Mouse (Mus musculus): ENCODE results near the gene Ppp3r2.

DNA sequence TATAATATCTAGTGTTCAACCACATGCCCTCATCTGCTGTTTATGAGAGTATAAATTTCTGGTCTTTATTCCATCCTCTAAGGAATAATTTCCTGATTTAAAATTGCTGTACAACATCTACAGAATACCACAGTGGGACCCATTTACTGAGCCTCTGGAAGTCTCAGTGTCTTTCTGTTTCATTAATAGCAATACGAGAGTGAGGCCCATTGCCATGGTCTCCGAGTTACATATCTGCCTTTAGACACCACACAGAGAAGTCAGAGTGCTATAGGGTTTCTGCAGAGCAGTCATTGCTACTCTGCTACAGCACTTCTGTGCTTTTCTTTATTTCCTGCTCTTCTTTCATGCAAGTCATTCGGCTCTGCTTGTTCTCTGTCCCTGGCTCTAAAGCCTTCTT lies 47.5 kb upstream of the Ppp3r2 start:
- no peak for TF ChIP-seq CTCF (IDR thresholded peaks at IDR 0.05; ENCODE audit: low read depth)
- TF ChIP-seq EP300 (optimal IDR thresholded peaks at IDR 0.05), result no peak
